Mouse (Mus musculus) C2C12 (cell line): Measurements from ENCODE around the gene Agap3.

Source experiments
- CEBPB ChIP-seq: IDR thresholded peaks from one replicate; pipeline ENCODE4 v1.6.1; 2011; ENCODE audit warnings: low read depth, mild to moderate bottlenecking, control low read depth, moderate library complexity
- CTCF ChIP-seq: IDR thresholded peaks from one replicate; pipeline ENCODE4 v1.5.1; 2011; ENCODE audit not compliant: control insufficient read depth, insufficient read depth, insufficient read length
- MYOD1 ChIP-seq: IDR thresholded peaks from one replicate; pipeline ENCODE4 v1.6.1; 2011; ENCODE audit warnings: low read depth; ENCODE audit not compliant: control insufficient read depth, insufficient read length

- TF ChIP-seq CTCF (no peak), CEBPB (no peak), MYOD1 (no peak)
Observed at GRCm38 (mm10) chr5:24484963-24485362, 33.0 kb downstream of the Agap3 start.
